Mouse (Mus musculus) testis, postnatal 10 days (tissue): ENCODE measurements around the gene Plppr1.

Source experiments
- DNase-seq: peaks from one replicate; pipeline ENCODE4 v3.0.0; 2021; ENCODE audit warnings: low spot score

The Plppr1 gene

GRCm38 (mm10) chr4:49059021-49059401, at the start of gene Plppr1:
Gene Plppr1 (plus strand): TSS chr4:49059273.
- peak; percentile 70 for DNase-seq

DNA sequence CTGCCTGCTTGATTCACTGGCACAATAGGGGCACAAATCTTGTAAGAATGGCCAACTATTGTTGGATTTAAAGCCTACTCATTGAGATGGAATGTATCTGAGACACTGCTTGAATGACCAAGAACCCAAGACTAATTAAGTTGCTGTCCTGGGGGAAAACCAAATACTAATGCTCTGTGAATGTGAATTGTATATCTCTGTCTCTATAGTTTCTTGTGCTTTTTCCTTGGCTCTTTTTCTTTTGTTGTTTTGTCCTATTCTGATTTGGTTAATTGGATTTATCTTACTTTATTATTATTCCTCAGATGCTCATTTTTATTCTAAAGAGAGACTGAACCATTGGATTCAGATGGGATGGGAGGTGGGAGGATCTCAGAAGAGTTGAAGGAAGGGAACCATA, 42.4 kb upstream of the Plppr1 start:
- no peak for DNase-seq

DNA sequence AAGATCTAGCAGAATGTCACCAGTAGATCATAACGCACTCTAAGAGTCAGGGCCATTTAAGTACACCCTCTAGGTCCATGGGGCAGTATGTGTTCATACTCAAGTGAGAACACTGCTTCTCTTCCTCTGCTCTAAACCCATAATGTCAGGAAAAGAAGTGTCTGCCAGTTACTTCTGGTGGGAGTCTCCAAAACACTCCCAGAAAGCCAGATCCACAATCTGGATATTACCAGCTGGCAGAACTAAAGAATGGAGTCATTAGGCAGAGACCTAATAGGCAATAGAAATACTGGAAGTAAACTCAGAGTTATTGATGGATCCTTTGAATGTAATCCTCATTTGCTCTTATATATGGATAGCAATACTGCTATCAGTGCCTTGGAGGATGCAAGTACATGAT, 35.9 kb upstream of the Plppr1 start:
- DNase-seq: no peak

GRCm38 (mm10) chr4:49038311-49038710, 20.8 kb upstream of the Plppr1 start:
- DNase-seq: no peak

DNA sequence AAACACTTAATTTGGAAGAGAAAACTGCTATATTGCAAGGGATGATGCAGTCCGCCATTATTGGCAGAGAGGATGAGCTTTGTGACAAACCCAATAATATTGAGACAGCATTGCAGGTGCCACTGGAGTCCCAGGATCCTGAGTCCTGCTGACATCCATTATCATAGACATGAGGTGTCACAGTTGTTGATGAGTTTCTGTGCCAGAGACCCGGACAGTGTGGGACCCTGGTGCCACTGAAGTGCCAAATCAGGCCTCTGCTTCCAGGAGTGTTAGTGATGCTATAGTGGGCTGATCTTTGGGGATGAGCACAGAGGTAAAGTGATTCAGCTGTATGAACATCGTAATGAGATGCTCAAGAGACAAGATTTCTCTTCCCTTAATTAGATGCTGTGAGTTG, 19.2 kb upstream of the Plppr1 start:
- DNase-seq: no peak

DNA sequence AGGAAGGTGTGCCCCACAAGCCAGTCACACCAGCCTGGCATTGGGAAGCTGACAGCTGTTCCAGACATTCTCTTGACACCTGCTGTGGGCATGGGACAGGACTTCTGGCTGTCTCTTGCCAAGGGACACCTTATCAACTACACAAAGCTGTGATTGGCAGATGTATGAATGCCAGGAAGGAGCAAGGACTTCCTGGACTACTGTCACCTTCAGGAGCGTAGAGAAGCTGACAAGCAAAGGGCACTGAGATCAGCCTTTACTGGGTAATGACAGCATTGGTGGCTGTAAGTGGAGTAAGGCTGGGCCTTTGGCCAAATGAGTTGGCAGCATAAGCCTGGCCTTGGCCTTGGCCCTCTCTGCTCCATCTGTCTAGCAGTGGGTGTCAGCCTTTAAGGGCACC, 17.4 kb upstream of the Plppr1 start:
- peak; percentile 62 for DNase-seq

DNA sequence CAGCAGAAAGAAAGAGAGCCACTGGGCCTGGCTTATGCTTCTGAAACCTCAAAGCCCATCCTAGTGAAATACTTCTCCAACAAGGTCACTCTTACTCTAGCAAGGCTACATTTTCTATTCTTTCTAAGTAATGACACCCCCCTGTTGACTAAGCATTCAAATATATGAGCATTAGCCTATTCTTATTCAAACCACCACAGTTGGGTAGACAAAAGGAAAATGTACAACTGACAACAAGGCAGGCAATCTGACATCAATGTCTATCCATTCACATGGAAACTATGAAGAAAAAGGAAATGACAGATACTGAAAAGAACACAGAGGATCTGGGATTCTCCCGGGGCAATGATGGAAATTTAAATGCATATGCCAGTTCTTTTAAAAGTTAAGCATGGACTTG, 8.4 kb upstream of the Plppr1 start:
- no peak for DNase-seq

- DNase-seq: no peak
These were observed 1.2 kb upstream of the Plppr1 start for GRCm38 (mm10) chr4:49057916-49058315.

GRCm38 (mm10) chr4:49058557-49058956, 516 bp upstream of the Plppr1 start:
- DNase-seq: no peak

DNA sequence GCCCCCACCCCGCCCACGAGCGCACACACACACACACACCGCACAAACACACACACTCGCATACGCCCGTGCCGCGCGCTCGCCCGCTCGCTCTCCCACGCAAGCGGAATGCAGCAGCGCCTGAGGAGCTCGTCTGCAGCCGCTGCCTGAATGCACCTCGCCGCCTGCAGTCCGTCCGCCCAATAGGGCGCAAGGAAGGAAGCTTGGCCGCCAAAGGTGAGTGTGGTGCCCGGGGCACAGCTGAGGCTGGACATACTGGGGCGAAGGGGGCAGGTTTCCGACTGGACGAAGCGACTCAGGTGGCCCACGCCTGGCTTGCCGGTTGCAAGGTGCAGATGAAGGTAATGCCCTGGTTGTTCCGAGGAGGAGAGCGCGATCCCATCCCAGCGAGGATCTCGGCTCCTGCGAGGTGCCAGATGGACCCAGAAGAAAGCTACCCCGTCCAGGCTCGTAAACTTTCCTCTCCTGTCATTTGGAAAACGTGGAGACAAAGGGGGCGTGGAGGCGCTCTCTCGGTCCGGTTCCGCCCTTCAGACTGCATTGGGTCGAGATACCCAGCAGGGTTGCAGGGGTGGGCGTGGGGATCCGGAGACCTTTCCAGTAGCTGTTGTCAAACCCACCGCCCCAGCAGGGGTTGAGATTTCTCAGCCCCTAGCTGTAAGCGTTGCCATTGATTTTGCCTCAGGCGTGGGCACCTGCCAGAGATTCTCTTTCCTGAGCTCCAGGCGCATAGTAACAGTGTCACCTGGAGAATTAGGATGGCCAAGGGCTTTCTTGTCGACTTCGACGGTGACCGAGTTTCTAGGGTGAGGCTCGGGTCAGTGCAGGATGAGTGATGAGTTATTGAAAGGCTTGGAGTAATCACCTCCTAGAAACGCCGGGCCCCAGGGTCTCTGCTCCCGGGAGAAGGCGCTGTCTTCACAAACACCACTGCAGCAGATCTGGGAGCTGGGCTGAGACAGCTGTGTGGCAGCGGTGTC, 619 bp downstream of the Plppr1 start:
- peak; percentile 53 for DNase-seq

DNA sequence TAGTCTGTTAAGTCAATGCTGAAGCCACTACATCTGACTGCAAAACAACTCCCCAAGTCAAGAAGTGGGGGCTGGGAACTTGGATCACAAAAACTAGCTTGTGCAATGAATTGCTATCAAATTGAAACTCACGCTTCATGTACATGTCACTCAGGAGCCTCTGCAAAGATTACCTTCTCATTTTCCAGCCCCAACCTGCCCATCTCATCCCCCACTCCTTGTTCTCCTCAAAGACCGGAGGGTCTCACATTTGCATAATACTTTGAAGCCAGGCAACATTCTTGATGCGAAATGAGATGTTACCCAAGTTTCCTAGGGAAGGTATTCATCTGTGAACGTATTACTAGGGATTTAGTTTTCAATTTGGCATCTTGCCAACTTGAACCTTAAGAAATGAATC, 10.4 kb downstream of the Plppr1 start:
- no peak for DNase-seq

DNA sequence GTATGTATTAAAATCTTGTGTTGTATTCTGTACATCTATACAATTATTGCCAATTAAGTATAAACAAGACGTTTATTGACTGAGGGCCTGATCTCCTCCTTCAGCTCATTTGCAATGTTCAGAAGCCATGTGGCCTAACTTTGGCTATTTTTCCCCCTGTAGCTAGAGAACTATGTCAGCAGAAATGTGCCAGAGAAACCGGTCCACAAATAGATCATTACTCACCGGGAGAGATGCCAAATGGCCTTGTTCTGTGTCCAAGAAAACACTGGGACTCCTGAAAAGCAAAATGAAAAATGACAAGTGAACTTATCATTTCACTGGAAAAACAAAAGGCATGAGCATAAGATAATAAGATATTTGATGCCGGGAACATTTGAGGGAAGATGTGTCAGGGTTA, 13.8 kb downstream of the Plppr1 start:
- peak; percentile 81 for DNase-seq

GRCm38 (mm10) chr4:49075881-49076280, 16.8 kb downstream of the Plppr1 start:
- no peak for DNase-seq

- no peak for DNase-seq
These were observed 20.3 kb downstream of the Plppr1 start for GRCm38 (mm10) chr4:49079399-49079798.

DNA sequence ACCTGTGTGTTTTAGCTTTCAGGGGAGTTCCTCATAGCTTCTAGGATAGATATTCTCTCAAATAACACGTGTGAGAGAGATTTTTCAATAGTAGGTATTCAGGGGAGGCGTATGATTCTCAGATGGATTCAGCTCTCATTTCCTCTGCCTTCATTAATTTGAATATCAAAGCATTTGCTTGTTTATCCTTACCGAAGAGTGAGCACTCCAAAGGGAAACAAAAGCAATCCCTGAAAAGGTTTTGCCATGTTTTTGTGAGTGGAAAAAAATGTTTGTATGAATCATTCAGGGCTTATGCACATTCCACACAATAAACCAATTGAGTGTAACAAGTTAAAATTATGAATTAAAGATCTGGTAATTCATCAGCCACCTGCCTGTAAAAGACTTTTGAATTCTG, 29.1 kb downstream of the Plppr1 start:
- no peak for DNase-seq

GRCm38 (mm10) chr4:49090461-49090860, 31.4 kb downstream of the Plppr1 start:
- no peak for DNase-seq

DNA sequence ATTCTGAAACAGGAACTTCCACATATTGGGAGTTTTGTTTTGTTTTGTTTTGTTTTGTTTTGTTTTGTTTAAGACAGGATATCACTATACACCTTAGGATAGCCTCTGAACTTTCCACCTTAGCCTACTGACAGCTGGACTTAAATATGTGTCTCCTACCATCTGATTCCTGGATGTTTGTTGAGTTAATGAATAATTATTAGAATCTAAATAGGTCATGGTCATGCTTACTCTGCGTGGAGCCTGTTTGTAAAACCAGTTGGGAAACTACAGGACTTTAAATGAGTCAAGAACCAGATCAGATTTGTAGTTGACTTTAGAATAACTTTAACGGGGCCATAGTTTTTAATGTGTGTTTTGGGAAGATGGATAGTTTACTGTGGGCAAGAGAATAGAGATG, 40.4 kb downstream of the Plppr1 start:
- no peak for DNase-seq

GRCm38 (mm10) chr4:49101934-49102768, 43.1 kb downstream of the Plppr1 start:
- DNase-seq: no peak

DNA sequence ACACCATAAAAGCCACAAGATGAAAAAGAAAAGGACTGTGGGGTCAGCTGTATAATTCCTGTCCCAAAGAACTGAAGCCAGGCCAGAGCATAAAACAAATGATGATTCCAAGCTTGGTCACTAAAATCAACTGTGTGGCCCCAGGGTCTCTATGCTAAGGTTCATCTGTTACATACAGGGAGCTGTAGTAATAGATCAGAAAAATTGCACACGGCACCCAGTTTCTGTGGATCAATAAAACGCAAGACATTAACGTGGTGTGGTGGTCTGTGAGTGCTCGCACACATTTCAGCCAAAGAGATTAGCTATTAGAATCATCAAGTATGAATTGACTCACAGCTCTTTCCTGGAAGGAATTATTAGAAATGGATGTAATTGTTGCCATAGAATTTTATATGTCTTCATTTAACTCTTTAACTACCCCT, 43.7 kb downstream of the Plppr1 start:
- DNase-seq: no peak

GRCm38 (mm10) chr4:49104860-49105259, 45.8 kb downstream of the Plppr1 start:
- DNase-seq: no peak

DNA sequence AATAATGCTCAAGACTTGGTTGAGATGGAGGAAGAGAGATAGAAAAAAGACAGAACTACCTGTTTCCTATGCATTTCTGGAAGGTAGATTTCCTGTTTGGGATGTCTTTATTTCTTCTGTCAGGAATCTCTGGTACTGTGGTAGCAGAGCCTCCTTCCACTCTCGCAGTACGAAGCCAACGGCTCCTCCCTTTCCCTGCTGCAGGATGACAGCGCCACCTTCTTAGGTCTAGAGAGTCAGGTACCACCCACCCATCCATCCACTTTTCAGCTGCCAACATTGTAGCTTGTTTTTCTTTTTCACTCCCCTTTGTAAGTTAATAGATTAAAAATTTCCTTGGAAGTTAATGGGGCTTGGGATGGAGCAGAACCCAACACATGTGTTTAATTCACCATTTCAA, 48.8 kb downstream of the Plppr1 start:
- DNase-seq: no peak

GRCm38 (mm10) chr4:49108371-49108770, 49.3 kb downstream of the Plppr1 start:
- DNase-seq: no peak

DNA sequence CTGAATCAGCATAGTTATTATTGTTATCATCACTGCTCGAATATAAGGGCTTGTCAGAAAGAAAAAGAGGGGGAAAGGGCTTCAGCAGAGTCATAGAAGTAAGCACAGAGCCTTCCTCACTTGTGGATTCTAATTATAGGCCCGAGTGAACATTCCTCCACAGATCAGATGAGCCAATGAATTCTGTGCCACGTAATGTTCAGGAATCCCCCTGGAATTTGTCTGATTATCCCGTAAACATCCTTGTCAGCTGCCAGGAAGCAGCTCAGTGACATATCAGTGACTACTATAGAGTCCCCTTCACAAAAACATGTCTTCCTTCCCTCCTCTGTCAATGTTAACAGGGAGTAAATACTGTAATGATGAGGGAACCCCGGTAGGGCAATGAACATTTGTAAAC, 50.9 kb downstream of the Plppr1 start:
- DNase-seq: no peak
